Mouse (Mus musculus): ENCODE data around the gene Lrrc8e. TPM values are rescaled to one million over a fixed set of nuclear protein-coding genes. Genes with fewer than 3 reads are reported as not detected.

The Lrrc8e gene
- total RNA-seq, 2 experiments from 2014 or later = 0.07 TPM; not detected in 1

DNA sequence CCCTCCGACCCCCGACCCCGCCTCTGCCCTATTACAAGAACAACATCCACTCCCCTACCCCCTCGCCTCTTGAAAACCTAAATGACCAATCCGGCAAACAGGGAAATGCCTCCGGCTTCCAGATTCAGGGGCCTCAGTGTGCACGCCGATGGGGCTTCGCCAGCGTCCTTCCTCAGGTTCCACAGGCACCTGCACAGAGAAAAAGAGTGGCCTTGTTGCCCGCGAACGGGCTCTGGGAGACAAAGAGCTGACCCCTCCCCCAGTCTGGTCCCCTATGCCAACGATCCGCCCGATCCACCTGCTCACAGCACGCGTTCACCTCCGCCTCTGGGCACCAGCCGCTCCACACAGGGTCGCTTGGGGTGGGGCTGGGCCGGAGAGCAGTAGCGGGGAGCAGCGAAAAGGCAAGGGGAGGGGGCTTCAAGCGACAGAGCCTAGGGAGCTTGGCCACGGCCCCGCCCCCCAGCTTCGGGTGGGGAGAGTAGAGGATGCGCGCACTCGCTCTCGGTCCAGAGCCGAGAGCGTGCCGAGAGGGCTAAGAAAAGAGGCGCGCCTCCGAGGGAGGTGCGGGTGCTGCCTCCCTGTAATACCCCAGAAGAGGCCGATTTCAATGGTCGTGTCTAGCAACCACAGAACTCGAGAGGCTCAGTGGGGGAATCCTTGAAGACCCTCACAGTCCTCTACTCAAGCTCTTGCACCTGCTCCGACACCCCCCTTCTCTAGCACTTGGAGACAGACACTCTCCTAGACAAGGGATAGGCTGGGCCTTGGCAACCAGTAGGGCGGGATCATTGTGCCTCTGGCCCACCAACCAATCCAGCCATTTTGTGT lies 9.6 kb upstream of the Lrrc8e start, which contains the start of gene Prr36:
Prr36 (minus strand) TSS at position 669 of the 831 bp plus-strand sequence.
- DNase-seq (ENCODE audit: low spot score in 2 of 2) = no peak

DNA sequence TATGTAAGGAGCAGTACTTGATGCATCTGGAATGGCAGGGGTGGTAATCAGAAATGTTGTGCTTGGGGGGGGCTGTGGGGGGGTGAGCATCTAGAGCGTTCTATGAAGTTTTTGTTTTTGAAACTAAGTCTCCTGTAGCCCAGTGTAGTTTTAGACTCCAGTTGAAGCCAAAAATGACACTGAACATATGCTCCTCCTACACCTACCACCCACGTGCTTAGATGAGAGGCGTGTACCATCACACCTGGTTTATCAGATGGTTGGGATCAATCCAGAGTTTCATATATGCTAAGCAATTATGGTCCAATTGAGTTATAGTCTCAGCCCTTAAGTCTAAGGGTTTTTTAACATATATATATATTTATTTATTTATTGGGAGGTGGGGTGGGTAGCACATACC lies 7.0 kb upstream of the Lrrc8e start:
- DNase-seq (ENCODE audit: low spot score in 2 of 2) = no peak

DNA sequence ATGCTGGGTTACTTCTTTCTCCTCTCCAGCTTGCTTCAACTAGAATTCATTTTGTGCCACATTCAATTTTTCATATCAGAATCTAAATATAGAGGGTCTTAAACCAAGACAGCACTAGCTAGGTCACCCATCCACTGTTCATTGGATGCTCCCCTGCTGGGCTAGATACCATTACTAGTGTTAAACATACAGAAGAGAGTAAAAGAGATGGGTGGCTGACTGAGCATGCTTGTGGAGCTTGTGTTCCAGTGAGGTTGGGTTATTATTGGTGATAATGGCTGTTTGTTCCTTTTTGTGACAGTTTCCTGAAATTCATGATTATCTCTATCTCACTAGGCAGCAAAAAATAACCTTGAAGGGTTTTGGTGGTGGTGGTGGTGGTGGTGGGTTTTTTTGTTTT lies 4.6 kb upstream of the Lrrc8e start:
- DNase-seq (ENCODE audit: low spot score in 2 of 2) = no peak

DNA sequence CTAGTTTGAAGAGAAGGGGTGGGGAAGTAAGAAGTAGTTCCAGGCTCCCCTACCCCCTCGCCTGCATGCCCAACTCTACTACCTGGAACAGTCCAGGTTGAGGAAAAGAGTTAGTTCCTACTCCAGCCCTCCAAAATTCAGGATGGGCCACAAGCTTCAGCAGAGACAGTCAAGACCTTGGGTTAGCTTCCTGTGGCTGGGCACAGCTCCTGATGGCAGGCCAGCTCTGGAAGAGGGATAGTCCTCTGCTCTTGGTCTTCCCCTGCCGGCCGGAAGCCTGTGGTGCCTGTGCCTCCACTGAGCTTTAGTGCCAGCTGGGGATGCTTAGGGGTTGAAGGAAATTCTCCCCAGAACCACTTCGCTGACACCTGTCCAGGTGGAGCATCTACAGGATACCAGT lies 304 bp upstream of the Lrrc8e start:
- DNase-seq (ENCODE audit: low spot score in 2 of 2) = no peak

DNA sequence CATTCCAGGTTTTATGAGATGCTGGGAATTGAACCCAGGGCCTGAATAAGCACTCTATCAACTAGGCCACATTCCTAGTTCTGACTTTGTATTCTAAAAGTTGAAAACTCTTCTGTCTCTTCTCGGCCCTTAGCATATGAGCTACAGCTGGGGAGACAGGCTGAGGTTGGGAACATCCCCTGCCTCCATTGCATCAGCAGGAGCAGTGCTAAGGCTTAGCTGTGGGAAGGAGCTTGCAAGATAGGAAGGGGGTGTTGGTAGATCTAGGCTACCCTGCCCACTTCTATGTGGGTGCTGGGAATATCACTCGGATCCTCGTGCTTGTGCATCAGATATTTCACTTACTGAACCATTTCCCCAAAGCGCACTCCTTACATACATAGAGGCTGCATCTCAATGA lies 1.3 kb downstream of the Lrrc8e start:
- no peak for DNase-seq (ENCODE audit: low spot score in 2 of 2)

DNA sequence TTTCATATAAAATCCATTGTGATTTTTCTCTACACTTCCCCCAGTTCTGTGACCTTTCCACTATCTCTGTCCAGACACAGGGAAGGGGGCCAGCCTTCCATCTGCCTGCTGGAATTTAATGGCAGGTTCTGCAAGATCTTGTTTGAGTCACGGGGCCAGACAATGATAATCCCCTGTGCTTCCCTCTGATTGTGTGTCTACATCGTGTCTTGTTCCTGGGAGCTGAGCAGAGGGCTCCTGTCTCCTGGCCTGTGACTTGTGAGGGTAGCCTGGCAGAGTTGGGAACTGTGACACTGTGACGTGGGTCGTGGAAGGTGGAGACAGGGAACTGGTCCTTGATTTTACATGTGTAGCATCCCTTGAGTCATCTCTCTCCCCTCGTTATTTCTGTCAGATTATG lies 3.2 kb downstream of the Lrrc8e start:
- DNase-seq (ENCODE audit: low spot score in 2 of 2) = no peak

DNA sequence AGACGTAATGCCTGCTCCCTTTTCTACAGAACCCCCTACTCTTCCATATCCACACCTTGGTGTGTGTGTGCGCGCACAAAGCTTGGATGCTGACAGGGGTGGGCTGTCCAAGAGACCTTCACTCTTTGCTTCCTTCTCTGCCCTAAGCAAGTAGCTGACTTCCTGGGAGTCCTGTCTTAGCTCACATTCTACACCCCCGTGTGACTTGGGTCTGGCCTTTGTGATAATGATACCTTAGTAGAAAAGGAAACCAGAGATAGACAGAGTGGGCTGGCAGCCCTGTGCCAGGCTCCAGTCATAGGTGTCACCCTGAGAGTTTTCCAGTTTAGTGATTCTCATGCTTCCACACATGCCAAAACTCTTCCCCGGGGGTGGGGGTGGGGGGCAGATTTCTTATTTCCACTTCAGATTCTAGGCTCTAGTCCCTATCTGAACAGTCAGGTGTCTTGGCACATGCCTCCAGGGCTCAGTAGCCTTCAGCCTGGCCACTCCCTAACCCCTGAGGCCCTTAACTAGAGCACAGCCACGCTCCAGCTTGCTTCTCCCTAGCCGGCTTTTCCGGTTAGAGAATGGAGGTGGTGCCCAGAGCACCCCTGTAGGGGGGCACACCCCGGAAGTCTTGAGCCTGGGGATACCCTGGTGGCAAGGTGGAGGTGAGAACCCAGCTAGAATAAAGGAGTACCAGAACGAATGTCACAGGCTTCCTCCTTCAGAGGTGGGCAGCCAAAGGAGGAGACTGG lies 4.2 kb downstream of the Lrrc8e start:
- DNase-seq (ENCODE audit: low spot score in 2 of 2) = no peak

DNA sequence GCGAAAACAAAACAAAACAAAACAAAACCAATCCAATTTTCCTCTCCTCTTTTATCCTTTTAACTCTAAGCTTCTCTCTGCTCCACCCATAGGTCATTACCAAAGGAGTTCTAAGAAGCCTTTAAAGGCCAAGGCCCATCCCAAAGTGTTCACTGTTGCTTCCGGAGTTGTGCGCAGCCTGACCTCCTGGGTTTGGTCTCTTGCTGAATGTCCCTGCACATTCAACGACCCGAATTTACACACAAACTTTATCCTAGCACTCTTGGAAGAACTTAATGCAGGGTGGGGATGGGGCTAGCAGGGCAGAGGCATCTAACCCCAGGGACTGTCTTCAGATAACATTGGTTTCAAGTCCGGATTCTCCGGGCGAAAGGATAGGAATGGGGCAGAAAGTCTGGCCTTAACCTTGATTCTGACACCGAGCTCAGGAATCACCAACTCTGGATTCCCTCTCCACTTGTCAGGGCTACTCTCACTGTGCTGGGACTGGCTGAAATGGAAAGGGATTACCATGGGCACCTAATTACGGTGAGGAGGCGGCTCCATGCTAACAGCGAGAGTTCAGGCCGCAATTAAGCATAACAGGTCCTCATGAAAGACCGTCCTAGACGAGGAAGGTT lies 11.3 kb downstream of the Lrrc8e start:
- peak in 1 of 2 experiments; percentile 24 for DNase-seq (ENCODE audit: low spot score in 2 of 2)

DNA sequence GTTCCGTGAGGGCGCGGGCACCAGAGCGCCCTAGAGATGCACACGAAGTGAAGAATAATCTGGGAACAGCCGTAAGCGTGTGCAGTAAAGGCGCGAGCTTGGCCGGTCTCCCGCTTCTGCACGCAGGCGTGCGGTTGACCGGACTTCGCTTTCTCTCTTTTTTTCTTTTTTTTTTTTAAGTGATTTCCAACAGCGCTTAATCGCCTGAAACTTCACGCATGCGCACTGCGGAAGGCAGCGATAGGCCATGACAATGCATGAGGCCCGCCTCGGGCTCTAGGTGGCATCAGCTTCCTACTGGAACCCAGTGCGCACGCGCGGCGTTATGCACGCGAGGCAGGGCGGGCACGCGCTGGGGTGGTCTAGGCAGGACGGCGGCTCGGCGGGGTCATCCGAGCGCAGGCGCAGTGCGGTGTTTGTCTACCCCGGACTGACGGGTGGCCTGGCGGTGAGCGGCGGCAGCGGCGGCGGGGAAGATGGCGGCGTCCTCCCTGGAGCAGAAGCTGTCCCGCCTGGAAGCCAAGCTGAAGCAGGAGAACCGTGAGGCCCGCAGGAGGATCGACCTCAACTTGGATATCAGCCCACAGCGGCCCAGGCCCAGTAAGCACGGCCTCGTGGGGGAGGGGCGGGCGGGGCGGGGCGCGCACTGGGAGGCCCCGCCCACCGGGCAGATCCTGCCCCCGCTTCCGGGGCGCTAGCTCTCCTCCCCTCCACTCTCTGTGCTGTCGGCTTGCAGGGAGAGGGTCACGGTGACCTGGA lies 12.0 kb downstream of the Lrrc8e start, which contains the start of the genes Map2k7 and Gm49320:
Map2k7 (plus strand) TSS at position 307 of the 759 bp plus-strand sequence.
Gm49320 (plus strand) TSS at position 432 of the 759 bp plus-strand sequence.
- DNase-seq (ENCODE audit: low spot score in 2 of 2) = peak; percentile 100

DNA sequence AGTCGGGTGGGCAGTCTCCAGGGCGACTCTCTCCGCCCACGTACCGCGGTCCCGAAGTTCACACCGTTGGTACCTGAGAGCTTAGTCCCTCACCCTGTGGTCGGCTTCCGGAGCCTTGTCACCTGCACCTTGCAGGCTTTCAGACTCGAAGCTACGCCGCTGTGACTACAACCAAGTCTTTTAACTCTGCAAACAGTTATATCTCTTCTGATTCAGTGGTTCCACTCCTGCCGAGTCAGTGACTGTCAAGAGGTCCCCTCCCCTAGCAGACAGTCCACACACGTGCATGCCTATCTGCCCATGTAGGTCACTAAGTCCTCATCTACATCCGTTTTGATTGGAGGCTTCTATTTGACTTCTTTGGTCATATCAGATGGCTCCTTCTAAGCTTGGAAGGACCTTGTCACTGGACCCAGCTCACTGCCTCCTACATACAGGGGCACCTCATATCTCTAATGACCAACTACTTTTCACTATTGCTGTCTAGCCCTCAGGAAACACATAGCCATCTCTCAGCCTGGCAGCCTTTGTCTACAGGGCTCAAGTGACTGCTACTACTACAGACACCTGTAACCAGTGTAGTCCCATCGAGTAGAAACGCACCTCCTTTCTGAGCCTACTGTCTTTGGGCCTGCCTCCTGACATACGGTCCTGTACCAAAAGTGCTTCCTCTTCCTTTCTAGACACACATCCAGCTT lies 12.7 kb downstream of the Lrrc8e start:
- DNase-seq (ENCODE audit: low spot score in 2 of 2) = no peak

DNA sequence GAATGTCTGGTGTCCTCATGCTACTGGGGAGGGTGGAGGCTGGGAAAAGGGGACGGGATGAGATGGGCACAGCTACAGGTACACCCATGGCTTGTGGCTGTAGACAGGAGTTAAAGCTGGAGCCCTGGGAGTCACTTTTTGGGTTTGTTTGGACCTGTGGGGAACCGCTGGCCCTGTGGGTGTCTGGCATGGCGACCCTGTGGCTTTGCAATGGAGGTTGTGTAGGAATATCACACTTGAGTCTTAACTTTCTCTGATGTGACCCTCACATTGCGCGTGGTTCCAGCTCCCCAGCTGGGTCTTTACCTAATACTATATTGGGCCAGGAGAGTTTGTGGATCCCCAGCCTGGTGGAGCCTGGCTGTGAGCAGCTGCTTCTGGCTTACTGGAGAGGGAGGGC lies 18.4 kb downstream of the Lrrc8e start:
- DNase-seq (ENCODE audit: low spot score in 2 of 2) = no peak

DNA sequence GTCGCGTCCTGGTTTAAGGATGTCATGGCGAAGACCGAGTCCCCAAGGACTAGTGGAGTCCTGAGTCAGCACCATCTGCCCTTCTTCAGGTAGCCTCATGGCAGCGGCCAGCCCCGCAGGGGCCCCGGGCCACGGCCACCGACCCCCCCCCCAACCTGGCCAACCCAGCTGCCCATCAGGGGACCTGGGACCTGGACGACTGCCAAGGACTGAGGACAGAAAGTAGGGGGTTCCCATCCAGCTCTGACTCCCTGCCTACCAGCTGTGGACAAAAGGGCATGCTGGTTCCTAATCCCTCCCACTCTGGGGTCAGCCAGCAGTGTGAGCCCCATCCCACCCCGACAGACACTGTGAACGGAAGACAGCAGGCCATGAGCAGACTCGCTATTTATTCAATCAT lies 19.1 kb downstream of the Lrrc8e start:
- DNase-seq (ENCODE audit: low spot score in 2 of 2) = no peak

DNA sequence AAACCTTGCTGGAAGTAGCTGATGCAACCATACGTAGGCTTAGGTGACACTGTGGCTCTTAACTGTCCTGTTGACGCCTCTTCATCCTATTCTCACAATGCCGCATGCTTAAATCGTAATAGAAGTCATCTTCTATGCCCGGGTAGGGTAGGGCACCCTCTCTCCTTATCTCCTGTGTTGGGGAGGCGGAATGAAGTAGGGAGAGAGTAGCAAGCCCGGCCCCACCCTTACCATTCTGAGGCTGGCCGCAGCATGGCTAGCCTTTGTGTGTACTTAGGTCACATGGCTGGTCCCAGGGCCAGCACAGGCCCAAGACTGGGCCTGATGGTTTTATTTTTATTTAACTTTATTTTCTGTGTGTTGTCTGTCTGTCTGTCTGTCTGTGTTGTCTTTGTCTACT lies 20.6 kb downstream of the Lrrc8e start:
- DNase-seq (ENCODE audit: low spot score in 2 of 2) = no peak

DNA sequence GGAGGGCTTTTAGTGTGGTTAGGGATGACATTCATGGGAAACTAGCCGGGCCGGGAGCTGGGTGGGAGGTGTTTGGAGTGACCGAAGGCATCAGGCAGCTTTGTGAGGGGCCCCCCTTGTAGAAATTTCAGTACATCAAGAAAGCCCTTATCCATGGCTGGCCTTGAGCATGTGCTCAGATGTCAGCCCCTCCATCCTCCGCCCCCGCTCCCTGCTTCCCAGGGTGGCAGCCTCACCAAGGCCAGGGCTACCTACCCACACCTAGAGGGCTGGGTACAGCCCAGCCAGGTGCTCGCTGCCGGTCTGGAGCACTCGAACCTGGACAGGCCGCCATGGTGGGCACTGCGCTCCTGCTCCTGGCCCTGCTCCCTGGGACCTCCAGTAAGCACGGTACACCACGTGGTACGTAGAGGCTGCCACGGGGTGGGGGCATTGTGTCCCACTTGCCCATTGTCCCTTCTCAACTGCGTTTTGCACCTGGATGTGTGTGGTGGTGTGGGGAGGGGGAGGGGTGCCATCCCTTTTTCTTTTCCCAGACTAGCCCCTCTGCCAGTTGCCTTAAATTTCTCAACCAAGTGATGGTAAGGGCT lies 21.4 kb downstream of the Lrrc8e start, which contains the start of gene Tgfbr3l:
Tgfbr3l (plus strand) TSS at position 264 of the 590 bp plus-strand sequence.
- DNase-seq (ENCODE audit: low spot score in 2 of 2) = no peak

DNA sequence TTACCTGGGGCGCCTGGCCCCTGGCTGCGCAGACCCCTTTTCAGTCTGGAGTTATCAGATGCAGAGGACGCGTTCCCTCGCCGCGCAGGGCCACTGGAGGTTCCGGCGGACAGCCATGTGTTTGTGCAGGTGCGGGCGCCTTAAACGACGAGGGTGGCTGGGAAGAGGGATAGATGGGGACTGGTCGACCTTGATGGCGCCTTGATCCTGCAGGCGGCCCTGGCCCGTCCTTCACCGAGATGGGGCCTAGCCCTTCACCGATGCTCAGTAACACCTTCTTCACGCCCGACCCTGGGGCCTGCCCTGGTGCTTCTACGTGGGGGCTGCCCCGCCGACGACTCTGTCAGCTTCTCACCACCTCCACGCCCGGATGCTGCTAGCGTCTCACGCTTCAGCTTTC lies 22.6 kb downstream of the Lrrc8e start:
- peak; percentile 61 to 67 for DNase-seq (ENCODE audit: low spot score in 2 of 2)

DNA sequence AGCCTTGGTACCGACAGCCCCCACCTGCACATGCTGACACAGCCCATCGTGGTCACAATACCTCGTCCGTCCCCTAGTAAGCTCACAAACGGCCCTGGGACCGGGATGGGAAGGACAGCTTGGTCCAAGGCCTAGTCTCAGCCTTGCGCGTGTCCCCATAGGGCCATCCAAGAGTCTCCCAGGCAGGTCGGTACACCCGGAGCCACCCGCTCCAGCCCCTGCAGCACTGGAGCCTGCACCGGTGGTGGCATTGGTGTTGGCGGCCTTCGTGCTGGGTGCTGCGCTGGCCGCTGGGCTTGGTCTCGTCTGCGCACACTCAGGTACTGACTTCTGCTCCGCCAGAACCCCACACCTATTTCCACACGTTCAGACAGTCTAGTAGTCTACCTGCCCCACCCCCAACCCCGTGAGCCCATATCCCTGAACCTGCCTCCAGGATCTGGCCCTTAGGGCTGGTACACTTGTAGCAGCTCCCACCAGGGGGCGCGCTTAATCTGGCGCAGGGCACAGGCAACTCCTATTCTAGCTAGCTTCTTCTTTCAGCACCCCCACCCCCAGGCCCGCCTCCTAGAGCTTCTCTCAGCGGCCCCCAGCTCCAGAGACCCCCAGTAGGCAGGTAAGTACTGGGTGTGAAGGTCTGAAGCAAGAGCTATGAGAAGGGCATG lies 23.8 kb downstream of the Lrrc8e start:
- peak; percentile 81 to 85 for DNase-seq (ENCODE audit: low spot score in 2 of 2)

DNA sequence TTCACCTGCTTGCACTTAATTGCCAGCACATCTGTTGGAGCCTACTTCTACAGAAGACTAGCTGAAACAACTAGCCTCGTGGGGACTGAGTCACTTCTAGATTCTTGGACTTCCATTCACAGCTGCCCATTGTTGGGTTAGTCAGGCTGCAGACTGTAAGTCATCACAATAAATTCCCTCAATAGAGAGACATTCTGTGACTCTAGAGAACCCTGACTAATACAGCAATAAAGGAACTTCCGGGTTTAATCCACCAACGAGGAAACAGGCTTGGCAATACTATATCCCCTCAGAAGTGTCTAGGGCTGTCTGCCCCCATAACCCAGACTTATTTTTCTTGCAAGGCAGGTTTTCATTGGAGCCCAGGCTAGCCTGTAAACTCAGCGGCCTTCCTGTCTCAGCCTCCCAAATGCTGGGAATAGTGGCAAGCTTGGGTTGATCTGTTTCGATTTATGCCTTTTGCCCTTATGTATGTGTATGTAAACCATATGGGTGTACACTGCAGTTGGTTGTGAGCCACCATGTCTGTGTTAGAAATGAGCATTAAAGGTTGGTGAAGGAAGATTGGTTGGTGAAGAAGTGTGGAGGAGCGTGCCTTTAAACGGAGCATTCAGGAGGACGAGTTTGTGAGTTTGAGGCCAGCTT lies 25.6 kb downstream of the Lrrc8e start:
- no peak for DNase-seq (ENCODE audit: low spot score in 2 of 2)

DNA sequence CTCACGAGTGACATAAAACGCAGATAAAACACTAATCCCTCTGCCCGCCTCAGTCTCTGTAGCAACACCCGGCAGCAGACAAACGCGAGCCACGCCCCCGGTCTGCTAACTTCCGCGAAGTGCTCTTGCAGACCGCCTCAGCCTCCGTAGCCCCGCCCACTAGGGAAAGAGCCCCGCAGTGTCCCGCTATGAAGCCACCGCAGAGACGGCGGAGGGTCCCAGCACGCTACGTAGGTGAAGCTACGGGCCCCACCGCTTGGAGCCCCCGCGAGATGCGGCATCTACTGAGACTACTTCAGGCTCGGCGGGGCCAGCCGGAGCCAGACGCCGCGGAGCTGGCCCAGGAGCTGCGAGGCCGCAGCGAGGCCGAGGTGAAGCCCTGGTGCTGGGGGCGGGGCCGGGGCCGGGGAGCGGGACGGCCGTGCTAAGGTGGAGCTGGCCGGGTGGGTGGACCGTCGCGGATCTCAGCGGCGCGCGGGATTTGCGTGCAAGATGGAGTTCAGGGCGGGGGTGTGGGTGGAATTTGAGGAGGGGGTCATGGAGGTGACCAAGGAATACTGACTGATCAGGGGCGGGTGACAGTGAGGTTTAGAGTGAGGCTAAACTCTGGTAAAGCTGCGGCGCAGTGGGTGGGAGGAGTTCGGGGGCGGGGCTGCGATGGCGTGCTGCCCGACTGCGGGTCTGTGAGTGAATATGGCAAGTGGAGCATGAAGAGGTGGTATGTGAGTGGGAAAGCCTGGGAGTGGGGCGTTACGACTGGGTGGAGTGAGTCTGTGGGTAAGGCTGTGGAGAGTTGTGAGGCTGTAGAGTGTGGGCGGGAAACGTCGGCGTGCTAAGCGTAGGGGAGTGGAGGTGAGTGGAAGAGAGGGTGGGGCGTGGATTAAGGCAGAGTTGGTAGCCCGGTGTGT lies 26.6 kb downstream of the Lrrc8e start, which contains the start of gene Snapc2:
Snapc2 (plus strand) TSS at position 147 of the 908 bp plus-strand sequence.
- DNase-seq (ENCODE audit: low spot score in 2 of 2) = peak; percentile 91 to 98

All from gastrocnemius, postnatal 4 days (tissue).